Mouse (Mus musculus): Measurements from ENCODE around the gene Fam76a.

The Fam76a gene

GRCm38 (mm10) chr4:132894402-132894801 is 28.0 kb downstream of the Fam76a start:
- no peak for DNase-seq (ENCODE audit: low read depth in 1 of 2, low spot score in 2 of 2)

GRCm38 (mm10) chr4:132884844-132885374 is 37.4 kb downstream of the Fam76a start:
- no peak for DNase-seq (ENCODE audit: low read depth in 1 of 2, low spot score in 2 of 2)

- DNase-seq (ENCODE audit: low read depth in 1 of 2, low spot score in 2 of 2): peak; percentile 27 to 65
These were observed 38.1 kb downstream of the Fam76a start, which contains the start of gene Stx12 for GRCm38 (mm10) chr4:132884064-132884843. Gene Stx12, minus strand, starts transcription at chr4:132884509.

GRCm38 (mm10) chr4:132883561-132884063 is 38.7 kb downstream of the Fam76a start:
- peak; percentile 17 to 34 for DNase-seq (ENCODE audit: low read depth in 1 of 2, low spot score in 2 of 2)

GRCm38 (mm10) chr4:132874363-132875097 is 47.8 kb downstream of the Fam76a start:
- DNase-seq (ENCODE audit: low read depth in 1 of 2, low spot score in 2 of 2): no peak

- DNase-seq (ENCODE audit: low read depth in 1 of 2, low spot score in 2 of 2): no peak
These were observed 48.6 kb downstream of the Fam76a start for GRCm38 (mm10) chr4:132873481-132874362.

- DNase-seq (ENCODE audit: low read depth in 1 of 2, low spot score in 2 of 2): no peak
These were observed 51.2 kb downstream of the Fam76a start for GRCm38 (mm10) chr4:132871116-132871515.

- DNase-seq (ENCODE audit: low read depth in 1 of 2, low spot score in 2 of 2): no peak
These were observed 57.5 kb downstream of the Fam76a start for GRCm38 (mm10) chr4:132864856-132865255.

- DNase-seq (ENCODE audit: low read depth in 1 of 2, low spot score in 2 of 2): no peak
These were observed 59.3 kb downstream of the Fam76a start for GRCm38 (mm10) chr4:132863012-132863411.

GRCm38 (mm10) chr4:132860880-132861279 is 61.5 kb downstream of the Fam76a start:
- no peak for DNase-seq (ENCODE audit: low read depth in 1 of 2, low spot score in 2 of 2)
